Mouse (Mus musculus) midbrain, embryonic 11.5 days (tissue): Measurements from ENCODE around the gene March10. TPM values are rescaled to one million over a fixed set of nuclear protein-coding genes. Genes with fewer than 3 reads are reported as not detected.

Experiments used
- ATAC-seq: fragments of 200-750 bp; cut with Nextera tagmentation; 2 replicates; pipeline ENCODE4 v1.8.0; 2017; ENCODE audit warnings: moderate TSS enrichment, moderate library complexity; ENCODE audit not compliant: low FRiP score
- DNase-seq: peaks from one replicate; pipeline ENCODE4 v3.0.0; 2015; ENCODE audit warnings: low spot score; ENCODE audit errors: missing footprints
- H3K27ac ChIP-seq: fragments of 300-500 bp; sonication (generic); 2 replicates; pipeline ENCODE4 v1.5.1; 2014; ENCODE audit warnings: low read depth, low read length
- H3K27me3 ChIP-seq: fragments of 300-500 bp; sonication (generic); 2 replicates; pipeline ENCODE4 v1.6.1; 2014; ENCODE audit warnings: mild to moderate bottlenecking, low read length, moderate library complexity, mixed read lengths; ENCODE audit not compliant: control insufficient read depth, insufficient read depth
- H3K36me3 ChIP-seq: fragments of 300-500 bp; sonication (generic); 2 replicates; pipeline ENCODE4 v1.6.1; 2014; ENCODE audit warnings: mild to moderate bottlenecking, low read length, moderate library complexity, mixed read lengths; ENCODE audit not compliant: control insufficient read depth, insufficient read depth
- H3K4me1 ChIP-seq: fragments of 300-500 bp; sonication (generic); 2 replicates; pipeline ENCODE4 v1.6.1; 2014; ENCODE audit warnings: low read length; ENCODE audit not compliant: control insufficient read depth, insufficient read depth
- H3K4me2 ChIP-seq: fragments of 300-500 bp; sonication (generic); 2 replicates; pipeline ENCODE4 v1.6.1; 2014; ENCODE audit warnings: mild to moderate bottlenecking, moderate library complexity
- H3K4me3 ChIP-seq: fragments of 300-500 bp; sonication (generic); 2 replicates; pipeline ENCODE4 v1.5.1; 2014; ENCODE audit warnings: low read depth, low read length
- H3K9ac ChIP-seq: fragments of 300-500 bp; sonication (generic); 2 replicates; pipeline ENCODE4 v1.6.1; 2014; ENCODE audit warnings: low read length
- H3K9me3 ChIP-seq: fragments of 300-500 bp; sonication (generic); 2 replicates; pipeline ENCODE4 v1.6.1; 2016; ENCODE audit warnings: low read length; ENCODE audit not compliant: control insufficient read depth
- WGBS: fragments of 180-500 bp; shearing (Covaris S2); extraction: QIAGEN DNeasy Blood & Tissue Kit; methylation state at CpG from one replicate; pipeline ENCODE4 v1.1.7; 2014; 5-methylcytosine and 5-hydroxymethylcytosine counted together
- polyA plus RNA-seq: library from polyadenylated mRNA; unstranded; fragments of >200 nt; fragmentation: Nextera tagmentation; extraction: Ambion mirVana; gene quantifications from 2 replicates; pipeline ENCODE4 v1.2.1, GENCODE M21; 2014

The March10 gene
- polyA plus RNA-seq, 1 experiment from 2014 or later = not detected

DNA sequence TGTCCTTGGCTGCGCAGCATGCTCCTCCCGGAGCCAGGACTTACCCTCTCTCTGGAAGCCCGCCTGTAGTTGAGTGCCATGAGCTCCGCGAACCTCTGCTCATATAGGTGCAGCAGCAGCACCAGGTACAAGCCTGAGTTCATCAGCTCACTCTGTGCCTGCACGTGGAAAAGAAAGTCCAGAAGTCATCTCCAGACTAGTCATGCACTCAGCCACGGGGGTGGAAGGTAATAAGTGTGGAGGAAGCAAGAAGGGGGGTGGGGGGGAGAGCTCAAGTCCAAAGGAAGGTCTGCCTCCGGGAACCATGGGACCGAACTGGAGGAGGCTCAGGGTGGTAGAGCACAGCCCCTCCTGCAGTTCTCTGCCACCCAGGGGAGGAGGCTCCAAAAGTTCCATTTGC lies 84.7 kb downstream of the March10 start:
- Histone ChIP-seq H3K36me3 (no peaks in the 10 kb centered on the region), H3K4me1 (no peaks in the 10 kb centered on the region), H3K9me3 (no peaks in the 10 kb centered on the region), H3K27me3 (no peaks in the 10 kb centered on the region), H3K4me3 (no peak overlapping the region), H3K9ac (no peak overlapping the region), H3K27ac (no peak overlapping the region), H3K4me2 (no peak overlapping the region)
- no peak for ATAC-seq
- 89% methylated on average over 9 of the region's 9 CpGs for WGBS
- DNase-seq = no peak

- H3K4me1 ChIP-seq = peaks cover 6% of the 10 kb centered on the region
- no peak overlapping the region for H3K9ac ChIP-seq
- no peak overlapping the region for H3K27ac ChIP-seq
- H3K4me2 ChIP-seq = no peak overlapping the region
- no peak for ATAC-seq
- no peaks in the 10 kb centered on the region for H3K9me3 ChIP-seq
- DNase-seq = no peak
- WGBS = 90% methylated on average over 13 of the region's 13 CpGs
- no peaks in the 10 kb centered on the region for H3K36me3 ChIP-seq
- H3K27me3 ChIP-seq = no peaks in the 10 kb centered on the region; the same call in 1 of the 2 replicates
- H3K4me3 ChIP-seq = no peak overlapping the region
These were observed 86.8 kb downstream of the March10 start for GRCm38 (mm10) chr11:105369526-105370386.

DNA sequence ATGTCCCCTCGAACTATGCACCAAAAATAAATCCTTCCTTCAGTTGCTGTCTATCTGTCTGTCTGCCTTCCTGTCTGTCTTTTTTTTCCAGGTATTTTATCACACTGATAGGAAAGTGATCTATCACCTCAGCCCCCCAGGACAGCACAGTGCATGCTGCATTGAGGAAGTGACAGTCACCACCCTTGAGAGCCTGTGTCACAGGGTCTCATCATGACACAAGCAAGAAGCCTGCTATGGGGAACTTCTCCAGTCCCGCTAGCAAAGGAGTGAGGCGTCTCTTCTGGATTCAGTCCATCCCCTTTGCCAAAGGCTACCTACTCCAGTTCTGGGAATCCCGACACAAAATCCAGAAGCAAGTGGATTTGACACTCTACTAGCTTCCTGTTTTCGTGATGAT lies 87.7 kb downstream of the March10 start:
- 90% methylated on average over 5 of the region's 5 CpGs for WGBS
- no peak for DNase-seq
- Histone ChIP-seq H3K4me2 (no peak overlapping the region), H3K4me3 (no peak overlapping the region), H3K36me3 (no peaks in the 10 kb centered on the region), H3K27me3 (no peaks in the 10 kb centered on the region; the same call in 1 of the 2 replicates), H3K27ac (no peak overlapping the region), H3K9me3 (no peaks in the 10 kb centered on the region), H3K4me1 (peaks cover 13% of the 10 kb centered on the region), H3K9ac (no peak overlapping the region)
- no peak for ATAC-seq

DNA sequence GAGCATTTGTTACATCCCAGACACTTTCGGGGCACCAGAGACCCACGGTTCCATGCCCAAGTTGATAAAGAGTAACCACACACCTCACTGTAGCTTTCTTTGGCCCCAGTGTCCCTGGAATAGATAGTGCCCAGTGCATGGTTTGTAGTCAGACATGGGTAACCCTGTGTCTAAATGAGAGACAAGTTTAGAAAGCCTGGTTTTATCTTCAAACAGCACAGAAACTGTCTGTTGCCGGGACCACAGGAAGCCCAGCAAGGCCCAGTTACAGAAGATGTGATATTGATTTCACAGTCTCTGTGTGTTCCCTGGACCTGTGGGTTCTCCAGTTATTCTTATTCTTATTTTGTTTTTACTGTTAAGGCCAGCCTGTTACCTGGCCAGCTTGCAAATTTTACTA lies 89.4 kb downstream of the March10 start:
- Histone ChIP-seq H3K27me3 (no peaks in the 10 kb centered on the region; the same call in 1 of the 2 replicates), H3K4me2 (no peak overlapping the region), H3K9me3 (no peaks in the 10 kb centered on the region), H3K27ac (no peak overlapping the region), H3K36me3 (no peaks in the 10 kb centered on the region), H3K4me1 (peaks cover 20% of the 10 kb centered on the region), H3K9ac (no peak overlapping the region), H3K4me3 (no peak overlapping the region)
- 90% methylated on average over 3 of the region's 3 CpGs for WGBS
- ATAC-seq (no peak), DNase-seq (no peak)

DNA sequence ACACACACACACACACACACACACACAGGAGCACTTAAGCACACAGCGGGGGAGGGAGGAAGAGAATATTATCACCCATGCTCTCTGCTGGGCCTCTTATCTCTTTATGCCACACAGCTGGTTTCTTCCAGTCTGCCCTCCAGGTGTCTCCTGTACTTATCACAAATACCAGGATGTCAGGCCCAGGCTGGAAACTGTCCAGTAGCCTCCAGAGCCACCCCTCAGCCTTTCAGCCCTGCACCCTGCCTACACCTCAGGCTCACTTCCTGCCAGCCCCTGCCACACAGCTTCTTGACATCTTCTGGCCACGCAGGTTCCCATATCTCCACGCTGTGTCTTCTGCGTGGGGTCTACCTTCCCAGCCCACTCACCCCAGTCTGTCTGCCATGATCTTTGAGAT lies 90.5 kb downstream of the March10 start:
- Histone ChIP-seq H3K4me2 (no peak overlapping the region), H3K27ac (no peak overlapping the region), H3K9me3 (no peaks in the 10 kb centered on the region), H3K27me3 (no peaks in the 10 kb centered on the region; the same call in 1 of the 2 replicates), H3K9ac (no peak overlapping the region), H3K36me3 (no peaks in the 10 kb centered on the region), H3K4me1 (peaks cover 20% of the 10 kb centered on the region), H3K4me3 (no peak overlapping the region)
- DNase-seq (no peak), ATAC-seq (no peak)
- WGBS = 89% methylated on average over 4 of the region's 4 CpGs

GRCm38 (mm10) chr11:105365611-105366010 lies 90.9 kb downstream of the March10 start:
- 82% methylated on average over 3 of the region's 3 CpGs for WGBS
- no peak for DNase-seq
- Histone ChIP-seq H3K4me1 (peaks cover 20% of the 10 kb centered on the region), H3K4me3 (no peak overlapping the region), H3K9me3 (no peaks in the 10 kb centered on the region), H3K27ac (no peak overlapping the region), H3K9ac (no peak overlapping the region), H3K36me3 (no peaks in the 10 kb centered on the region), H3K4me2 (no peak overlapping the region), H3K27me3 (no peaks in the 10 kb centered on the region; the same call in 1 of the 2 replicates)
- ATAC-seq = no peak

DNA sequence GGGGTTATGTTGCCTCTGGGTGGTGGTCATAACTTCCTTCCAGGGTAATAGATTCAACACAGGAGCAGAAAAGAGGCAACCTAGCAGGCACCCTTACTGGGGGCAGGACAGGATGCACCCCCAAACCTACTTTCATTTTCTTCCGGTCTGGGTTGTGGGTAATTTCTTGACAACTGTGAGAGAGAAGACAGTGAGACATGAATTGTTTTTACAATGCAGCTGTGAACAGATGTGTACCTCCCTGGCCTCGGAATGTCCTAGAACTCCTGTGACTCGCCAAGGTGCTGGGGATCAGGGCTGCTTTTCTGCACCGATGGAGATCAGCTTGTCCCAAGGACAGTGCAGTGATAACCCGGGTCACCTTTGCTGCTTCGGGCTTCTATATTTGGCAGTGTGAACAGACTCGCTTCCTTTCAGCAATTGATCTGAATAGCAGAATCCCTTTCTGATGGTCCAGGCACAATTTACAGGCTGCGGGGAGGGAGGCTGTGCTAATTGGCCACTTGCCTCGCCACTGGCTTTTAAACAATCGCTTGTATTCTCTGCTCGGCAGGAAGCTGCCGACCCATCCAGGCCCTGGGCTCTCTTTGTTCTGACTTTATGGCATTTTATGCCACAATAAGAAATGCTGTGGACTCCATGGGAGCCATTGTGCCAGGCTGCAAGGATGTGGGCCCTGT lies 92.0 kb downstream of the March10 start:
- Histone ChIP-seq H3K9ac (peak overlapping the region; percentile 27), H3K4me3 (no peak overlapping the region), H3K4me2 (peak overlapping the region; percentile 15; the same call in 1 of the 2 replicates), H3K9me3 (no peaks in the 10 kb centered on the region), H3K27me3 (no peaks in the 10 kb centered on the region; the same call in 1 of the 2 replicates), H3K4me1 (peaks cover 20% of the 10 kb centered on the region), H3K27ac (no peak overlapping the region; the same call in 1 of the 2 replicates), H3K36me3 (no peaks in the 10 kb centered on the region)
- WGBS = 33% methylated on average over 12 of the region's 12 CpGs
- ATAC-seq (no peak), DNase-seq (peak; percentile 88)

GRCm38 (mm10) chr11:105363598-105364385 lies 92.7 kb downstream of the March10 start:
- DNase-seq (peak; percentile 90), ATAC-seq (no peak; the same call in 1 of the 2 replicates)
- 35% methylated on average over 12 of the region's 12 CpGs for WGBS
- Histone ChIP-seq H3K4me2 (peak overlapping the region; percentile 87), H3K4me1 (peaks cover 20% of the 10 kb centered on the region), H3K27ac (peak overlapping the region; percentile 9; the same call in 1 of the 2 replicates), H3K27me3 (no peaks in the 10 kb centered on the region; the same call in 1 of the 2 replicates), H3K36me3 (no peaks in the 10 kb centered on the region), H3K4me3 (peak overlapping the region; percentile 50), H3K9me3 (no peaks in the 10 kb centered on the region), H3K9ac (peak overlapping the region; percentile 70)
